Mouse (Mus musculus) thymus, adult 2 months (tissue): ENCODE measurements at regions not wholly inside any gene's neighbourhood (a gene's known extent, or its start where the extent isn't known, plus 50 kb on each side); places are given as distances from the start of the nearest gene placed in this dataset.

ENCODE experiments used
- CTCF ChIP-seq: fragments of 200-500 bp; IDR thresholded peaks from 2 replicates; pipeline ENCODE4 v1.5.1; 2012; ENCODE audit warnings: mild to moderate bottlenecking, control low read depth, low read length, moderate library complexity, borderline replicate concordance; ENCODE audit not compliant: control insufficient read depth, poor library complexity, insufficient read depth; ENCODE audit errors: extremely low read depth
- POLR2A ChIP-seq: fragments of 200-500 bp; IDR thresholded peaks from 2 replicates; pipeline ENCODE4 v1.6.1; 2012; ENCODE audit warnings: mild to moderate bottlenecking, low read length, control low read depth, moderate library complexity; ENCODE audit not compliant: control insufficient read depth, poor library complexity, insufficient read depth; ENCODE audit errors: extremely low read depth

- TF ChIP-seq CTCF = no peak
- TF ChIP-seq POLR2A = no peak
These were observed 60.6 kb upstream of the Kctd3 start for GRCm38 (mm10) chr1:189068204-189068603.
